Mouse (Mus musculus) hindbrain, embryonic 16.5 days (tissue): ENCODE measurements around the gene Hspbap1. TPM values are rescaled to one million over a fixed set of nuclear protein-coding genes. Genes with fewer than 3 reads are reported as not detected.

Experiments
- ATAC-seq: fragments of 200-750 bp; cut with Nextera tagmentation; 2 replicates; pipeline ENCODE4 v1.8.0; 2017; ENCODE audit warnings: moderate TSS enrichment, moderate library complexity
- H3K27ac ChIP-seq: fragments of 300-500 bp; sonication (generic); 2 replicates; pipeline ENCODE4 v1.5.1; 2014; ENCODE audit warnings: low read depth, mild to moderate bottlenecking, control low read depth, low read length, moderate library complexity
- H3K27me3 ChIP-seq: fragments of 300-500 bp; sonication (generic); replicated peaks from 2 replicates; pipeline ENCODE4 v1.6.1; 2014; ENCODE audit warnings: low read length; ENCODE audit not compliant: control insufficient read depth, insufficient read depth
- H3K36me3 ChIP-seq: fragments of 300-500 bp; sonication (generic); 2 replicates; pipeline ENCODE4 v1.6.1; 2014; ENCODE audit warnings: mild to moderate bottlenecking, low read length, moderate library complexity, mixed read lengths; ENCODE audit not compliant: control insufficient read depth, insufficient read depth
- H3K4me1 ChIP-seq: fragments of 300-500 bp; sonication (generic); 2 replicates; pipeline ENCODE4 v1.6.1; 2014; ENCODE audit warnings: low read depth, low read length; ENCODE audit not compliant: control insufficient read depth, insufficient read depth
- H3K4me2 ChIP-seq: fragments of 300-500 bp; sonication (generic); 2 replicates; pipeline ENCODE4 v1.6.1; 2014; ENCODE audit warnings: mild to moderate bottlenecking, low read length, control low read depth, moderate library complexity
- H3K4me3 ChIP-seq: fragments of 300-500 bp; sonication (generic); 2 replicates; pipeline ENCODE4 v1.5.1; 2014; ENCODE audit warnings: mild to moderate bottlenecking, low read length, control low read depth, moderate library complexity
- H3K9ac ChIP-seq: fragments of 300-500 bp; sonication (generic); 2 replicates; pipeline ENCODE4 v1.6.1; 2014; ENCODE audit warnings: low read depth, mild to moderate bottlenecking, control low read depth, low read length, moderate library complexity
- H3K9me3 ChIP-seq: fragments of 300-500 bp; sonication (generic); 2 replicates; pipeline ENCODE4 v1.6.1; 2014; ENCODE audit warnings: mild to moderate bottlenecking, low read length, moderate library complexity; ENCODE audit not compliant: control insufficient read depth
- WGBS: fragments of 180-500 bp; shearing (Covaris S2); extraction: QIAGEN DNeasy Blood & Tissue Kit; methylation state at CpG from one replicate; pipeline ENCODE4 v1.1.7; 2014; 5-methylcytosine and 5-hydroxymethylcytosine counted together
- polyA plus RNA-seq: library from polyadenylated mRNA; unstranded; fragments of >200 nt; fragmentation: Nextera tagmentation; extraction: Ambion mirVana; gene quantifications from 2 replicates; pipeline ENCODE4 v1.2.1, GENCODE M21; 2015

Gene Hspbap1
- polyA plus RNA-seq, 1 experiment from 2014 or later: 12.7 TPM

- no peaks in the 10 kb centered on the region for H3K9me3 ChIP-seq
- ATAC-seq: no peak
- 88% methylated on average over 7 of the region's 7 CpGs for WGBS
Observed at GRCm38 (mm10) chr16:35784134-35784725, 14.1 kb downstream of the Hspbap1 start.

GRCm38 (mm10) chr16:35787163-35787562 lies 17.0 kb downstream of the Hspbap1 start:
- H3K36me3 ChIP-seq: peaks cover 8% of the 10 kb centered on the region
- H3K4me1 ChIP-seq: no peaks in the 10 kb centered on the region
- WGBS: 74% methylated on average over 6 of the region's 6 CpGs
- no peak overlapping the region for H3K9ac ChIP-seq
- ATAC-seq: no peak
- H3K9me3 ChIP-seq: no peaks in the 10 kb centered on the region
- H3K27ac ChIP-seq: no peak overlapping the region
- H3K4me3 ChIP-seq: no peak overlapping the region
- H3K4me2 ChIP-seq: no peak overlapping the region
- H3K27me3 ChIP-seq: no peaks in the 10 kb centered on the region

More at GRCm38 (mm10) chr16:35784134-35784725, 14.1 kb downstream of the Hspbap1 start:
- H3K4me3 ChIP-seq: no peak overlapping the region
- no peaks in the 10 kb centered on the region for H3K4me1 ChIP-seq
- H3K9ac ChIP-seq: no peak overlapping the region
- peaks cover 8% of the 10 kb centered on the region for H3K36me3 ChIP-seq
- H3K4me2 ChIP-seq: no peak overlapping the region
- no peaks in the 10 kb centered on the region for H3K27me3 ChIP-seq
- no peak overlapping the region for H3K27ac ChIP-seq

- 43% methylated on average over 8 of the region's 8 CpGs for WGBS
- no peak overlapping the region for H3K4me3 ChIP-seq
- H3K4me1 ChIP-seq: no peaks in the 10 kb centered on the region
- H3K36me3 ChIP-seq: peaks cover 8% of the 10 kb centered on the region
- H3K9me3 ChIP-seq: no peaks in the 10 kb centered on the region
- no peak overlapping the region for H3K27ac ChIP-seq
- no peak overlapping the region for H3K4me2 ChIP-seq
- H3K9ac ChIP-seq: no peak overlapping the region
- H3K27me3 ChIP-seq: no peaks in the 10 kb centered on the region
- ATAC-seq: no peak
Observed at GRCm38 (mm10) chr16:35787568-35788189, 17.5 kb downstream of the Hspbap1 start.

GRCm38 (mm10) chr16:35788330-35788729 lies 18.2 kb downstream of the Hspbap1 start:
- H3K9me3 ChIP-seq: no peaks in the 10 kb centered on the region
- H3K36me3 ChIP-seq: peaks cover 8% of the 10 kb centered on the region
- 89% methylated on average over 6 of the region's 6 CpGs for WGBS
- H3K27me3 ChIP-seq: no peaks in the 10 kb centered on the region
- H3K4me2 ChIP-seq: no peak overlapping the region
- no peak overlapping the region for H3K9ac ChIP-seq
- H3K4me3 ChIP-seq: no peak overlapping the region
- H3K27ac ChIP-seq: no peak overlapping the region
- H3K4me1 ChIP-seq: no peaks in the 10 kb centered on the region
- ATAC-seq: no peak

- Histone ChIP-seq H3K4me3 (no peak overlapping the region), H3K4me2 (no peak overlapping the region), H3K9ac (no peak overlapping the region), H3K27ac (no peak overlapping the region), H3K9me3 (no peaks in the 10 kb centered on the region), H3K27me3 (no peaks in the 10 kb centered on the region), H3K36me3 (peaks cover 8% of the 10 kb centered on the region), H3K4me1 (no peaks in the 10 kb centered on the region)
- no peak for ATAC-seq
- WGBS: 80% methylated on average over 6 of the region's 6 CpGs
Observed at GRCm38 (mm10) chr16:35791962-35792521, 21.9 kb downstream of the Hspbap1 start.

- Histone ChIP-seq H3K4me3 (no peak overlapping the region), H3K4me1 (no peaks in the 10 kb centered on the region), H3K4me2 (no peak overlapping the region), H3K9ac (no peak overlapping the region), H3K27ac (no peak overlapping the region), H3K36me3 (peaks cover 3% of the 10 kb centered on the region; the same call in 1 of the 2 replicates), H3K9me3 (peaks cover 10% of the 10 kb centered on the region; the same call in 1 of the 2 replicates), H3K27me3 (no peaks in the 10 kb centered on the region)
- ATAC-seq: no peak
- 90% methylated on average over 7 of the region's 7 CpGs for WGBS
Observed at GRCm38 (mm10) chr16:35802163-35802562, 32.0 kb downstream of the Hspbap1 start.

- Histone ChIP-seq H3K4me1 (no peaks in the 10 kb centered on the region), H3K36me3 (peaks cover 3% of the 10 kb centered on the region; the same call in 1 of the 2 replicates), H3K4me2 (no peak overlapping the region), H3K27ac (no peak overlapping the region), H3K9me3 (peaks cover 10% of the 10 kb centered on the region; the same call in 1 of the 2 replicates), H3K9ac (no peak overlapping the region), H3K27me3 (no peaks in the 10 kb centered on the region), H3K4me3 (no peak overlapping the region)
- no peak for ATAC-seq
- WGBS: 93% methylated on average over 4 of the region's 4 CpGs
Observed at GRCm38 (mm10) chr16:35803723-35804122, 33.5 kb downstream of the Hspbap1 start.

GRCm38 (mm10) chr16:35806973-35807662 lies 36.9 kb downstream of the Hspbap1 start:
- no peak for ATAC-seq
- WGBS: 80% methylated on average over 6 of the region's 6 CpGs

GRCm38 (mm10) chr16:35807663-35807992 lies 37.5 kb downstream of the Hspbap1 start:
- H3K9me3 ChIP-seq: no peaks in the 10 kb centered on the region
- no peaks in the 10 kb centered on the region for H3K27me3 ChIP-seq
- no peak overlapping the region for H3K9ac ChIP-seq
- WGBS: 80% methylated on average over 4 of the region's 4 CpGs
- no peak overlapping the region for H3K4me3 ChIP-seq
- H3K4me2 ChIP-seq: no peak overlapping the region
- ATAC-seq: no peak
- H3K27ac ChIP-seq: no peak overlapping the region
- no peaks in the 10 kb centered on the region for H3K36me3 ChIP-seq
- H3K4me1 ChIP-seq: no peaks in the 10 kb centered on the region

More at GRCm38 (mm10) chr16:35806973-35807662, 36.9 kb downstream of the Hspbap1 start:
- Histone ChIP-seq H3K9me3 (no peaks in the 10 kb centered on the region), H3K27ac (no peak overlapping the region), H3K9ac (no peak overlapping the region), H3K36me3 (no peaks in the 10 kb centered on the region), H3K4me2 (no peak overlapping the region), H3K4me3 (no peak overlapping the region), H3K4me1 (no peaks in the 10 kb centered on the region), H3K27me3 (no peaks in the 10 kb centered on the region)
